Mouse (Mus musculus): ENCODE data around the gene Unc13a. TPM values are rescaled to one million over a fixed set of nuclear protein-coding genes. Genes with fewer than 3 reads are reported as not detected.
"Not testable (repeated sequence)": the region's sequence is repeated elsewhere in the genome, so short reads cannot be mapped to it uniquely, and the experiment has no call there.

Gene Unc13a
- total RNA-seq, 1 experiment, result 3.0 TPM

DNA sequence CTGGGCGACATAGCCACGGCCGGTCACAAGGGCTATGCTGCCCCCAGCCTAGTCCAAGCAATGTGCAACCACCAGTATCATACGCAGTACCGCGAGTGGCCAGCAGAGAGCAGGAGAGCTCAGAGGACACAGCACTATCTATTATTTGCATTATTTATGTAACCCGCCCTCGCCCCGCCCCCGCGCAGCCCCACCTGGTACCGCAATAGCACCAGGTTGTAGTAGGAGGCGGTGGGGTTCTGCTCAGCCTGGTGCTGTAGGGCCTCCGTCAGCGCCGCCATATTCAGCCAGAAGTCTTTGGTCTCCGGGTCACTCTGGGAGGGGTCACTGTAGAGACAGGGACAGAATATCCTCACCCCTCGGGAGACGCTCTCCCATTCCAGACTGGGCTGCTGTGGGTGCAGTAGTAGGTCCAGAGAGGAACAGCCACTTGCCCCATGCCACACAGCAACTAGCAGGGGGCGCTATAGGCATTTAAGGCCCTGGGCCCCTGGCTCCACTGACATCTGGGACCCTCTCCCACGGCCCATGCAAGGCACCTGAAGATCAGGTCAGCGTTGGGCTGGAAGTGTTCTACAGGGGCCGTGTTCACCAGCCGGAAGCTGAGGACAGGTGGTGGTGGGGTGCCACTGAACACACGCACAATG, 38.4 kb upstream of the Unc13a start:
- Histone ChIP-seq H3K9ac (ENCODE audit: insufficient read depth, low read depth, low read length, poor library complexity, severe bottlenecking) (peak overlapping the region; percentile 29), H3K36me3 (ENCODE audit: control insufficient read depth, insufficient read depth, low read length, poor library complexity, severe bottlenecking) (peaks cover 2% of the 10 kb centered on the region; the same call in 1 of the 2 replicates), H3K4me3 (ENCODE audit: insufficient read depth in 1 of 2, low read depth in 1 of 2, low read length in 2 of 2, poor library complexity in 1 of 2, severe bottlenecking in 1 of 2) (peak overlapping the region; percentile 32 to 50; a peak in 2 of 4 replicates), H3K9me3 (ENCODE audit: control insufficient read depth, insufficient read depth, low read depth, low read length) (no peaks in the 10 kb centered on the region), H3K27ac (ENCODE audit: insufficient read depth, low read depth, low read length, poor library complexity, severe bottlenecking) (no peak overlapping the region; the same call in 1 of the 2 replicates), H3K4me1 (ENCODE audit: control insufficient read depth in 2 of 2, insufficient read depth in 2 of 2, low read length in 2 of 2, poor library complexity in 1 of 2) (peaks cover 4 to 13% of the 10 kb centered on the region in 2 experiments; a peak in 2 of 4 replicates)
- peak; percentile 86 for DNase-seq (ENCODE audit: low read depth, low spot score)
- TF ChIP-seq MAFK (IDR thresholded peaks at IDR 0.05; ENCODE audit: insufficient read depth, low read depth, low read length) (no peak), ZC3H11A (IDR thresholded peaks at IDR 0.05; ENCODE audit: borderline replicate concordance, low read depth, low read length) (peak; percentile 60; the same call in 1 of the 2 replicates)
- in situ Hi-C loops (cut with MboI; ENCODE audit: low sequenced_read_pairs in 2 of 2, unreplicated experiment in 2 of 2), result no loop called here

- in situ Hi-C loops (cut with MboI; ENCODE audit: low sequenced_read_pairs in 2 of 2, unreplicated experiment in 2 of 2), result no loop called here
- TF ChIP-seq ZNF384 (IDR thresholded peaks at IDR 0.05; ENCODE audit: low read depth, low read length) (no peak), MAFK (IDR thresholded peaks at IDR 0.05; ENCODE audit: insufficient read depth, low read depth, low read length) (no peak), HCFC1 (IDR thresholded peaks at IDR 0.05; ENCODE audit: borderline replicate concordance, insufficient read depth, low read length) (no peak), ZC3H11A (IDR thresholded peaks at IDR 0.05; ENCODE audit: borderline replicate concordance, low read depth, low read length) (no peak), CHD2 (IDR thresholded peaks at IDR 0.05; ENCODE audit: low read depth, low read length) (no peak)
- Histone ChIP-seq H3K4me1 (ENCODE audit: control insufficient read depth in 2 of 2, insufficient read depth in 2 of 2, low read length in 2 of 2, poor library complexity in 1 of 2) (peaks cover 4 to 12% of the 10 kb centered on the region in 2 experiments; a peak in 2 of 4 replicates), H3K9ac (ENCODE audit: insufficient read depth, low read depth, low read length, poor library complexity, severe bottlenecking) (peak overlapping the region; percentile 5; the same call in 1 of the 2 replicates), H3K36me3 (ENCODE audit: control insufficient read depth, insufficient read depth, low read length, poor library complexity, severe bottlenecking) (peaks cover 2% of the 10 kb centered on the region; the same call in 1 of the 2 replicates), H3K9me3 (ENCODE audit: control insufficient read depth, insufficient read depth, low read depth, low read length) (no peaks in the 10 kb centered on the region), H3K27ac (ENCODE audit: insufficient read depth, low read depth, low read length, poor library complexity, severe bottlenecking) (no peak overlapping the region), H3K4me3 (ENCODE audit: insufficient read depth in 1 of 2, low read depth in 1 of 2, low read length in 2 of 2, poor library complexity in 1 of 2, severe bottlenecking in 1 of 2) (peak overlapping the region; percentile 32 to 50; a peak in 3 of 4 replicates)
- DNase-seq (ENCODE audit: low read depth, low spot score), result no peak
Observed at GRCm38 (mm10) chr8:71709134-71709799, 37.7 kb upstream of the Unc13a start.

DNA sequence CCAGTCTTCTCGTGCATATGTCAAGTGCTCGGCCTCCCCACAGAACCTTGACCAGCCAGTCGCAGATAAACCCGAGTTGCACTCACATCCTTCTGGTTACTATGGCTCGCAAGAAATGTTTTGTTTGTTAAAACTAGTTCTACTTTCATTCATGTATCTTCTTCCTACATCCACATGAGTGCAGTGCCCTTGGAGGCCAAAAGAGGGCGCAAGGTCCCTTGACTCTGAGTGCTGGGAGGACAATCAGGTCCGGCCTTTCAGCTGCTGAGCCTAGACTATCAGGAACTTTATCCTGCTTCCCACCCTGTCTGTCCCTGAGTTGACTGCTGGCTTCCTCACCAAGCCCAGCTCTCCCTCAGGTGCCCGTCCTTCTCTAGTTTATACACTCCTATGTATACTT, 36.3 kb upstream of the Unc13a start:
- no peak overlapping the region for H3K9ac ChIP-seq (ENCODE audit: insufficient read depth, low read depth, low read length, poor library complexity, severe bottlenecking)
- H3K9me3 ChIP-seq (ENCODE audit: control insufficient read depth, insufficient read depth, low read depth, low read length), result no peaks in the 10 kb centered on the region
- no peak overlapping the region for H3K4me3 ChIP-seq (ENCODE audit: insufficient read depth in 1 of 2, low read depth in 1 of 2, low read length in 2 of 2, poor library complexity in 1 of 2, severe bottlenecking in 1 of 2)
- H3K4me1 ChIP-seq (ENCODE audit: control insufficient read depth in 2 of 2, insufficient read depth in 2 of 2, low read length in 2 of 2, poor library complexity in 1 of 2), result peaks cover 4 to 12% of the 10 kb centered on the region in 2 experiments; a peak in 2 of 4 replicates
- TF ChIP-seq HCFC1 (IDR thresholded peaks at IDR 0.05; ENCODE audit: borderline replicate concordance, insufficient read depth, low read length), result no peak
- peak; percentile 75; the same call in 1 of the 2 replicates for TF ChIP-seq ZC3H11A (IDR thresholded peaks at IDR 0.05; ENCODE audit: borderline replicate concordance, low read depth, low read length)
- H3K27ac ChIP-seq (ENCODE audit: insufficient read depth, low read depth, low read length, poor library complexity, severe bottlenecking), result no peak overlapping the region
- peak; percentile 74 for DNase-seq (ENCODE audit: low read depth, low spot score)
- peaks cover 2% of the 10 kb centered on the region; the same call in 1 of the 2 replicates for H3K36me3 ChIP-seq (ENCODE audit: control insufficient read depth, insufficient read depth, low read length, poor library complexity, severe bottlenecking)
- in situ Hi-C loops (cut with MboI; ENCODE audit: low sequenced_read_pairs in 2 of 2, unreplicated experiment in 2 of 2), result no loop called here

DNA sequence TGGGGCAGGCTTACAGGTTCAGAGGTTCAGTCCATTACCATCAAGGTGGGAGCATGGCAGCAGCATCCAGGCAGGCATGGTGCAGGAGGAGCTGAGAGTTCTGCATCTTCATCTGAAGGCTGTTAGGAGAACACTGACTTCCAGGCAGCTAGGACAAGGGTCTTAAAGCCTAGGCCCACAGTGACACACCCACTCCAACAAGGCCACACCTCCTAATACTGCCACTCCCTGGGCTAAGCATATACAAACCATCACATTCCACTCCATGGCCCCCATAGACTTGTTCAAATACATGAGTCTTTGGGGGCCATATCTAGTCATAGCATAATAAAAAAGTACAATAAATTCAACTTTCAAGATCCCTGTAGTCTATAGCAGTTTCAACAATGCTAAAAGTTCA, 31.8 kb upstream of the Unc13a start:
- H3K4me3 ChIP-seq (ENCODE audit: insufficient read depth in 1 of 2, low read depth in 1 of 2, low read length in 2 of 2, poor library complexity in 1 of 2, severe bottlenecking in 1 of 2); H3K9me3 ChIP-seq (ENCODE audit: control insufficient read depth, insufficient read depth, low read depth, low read length); in situ Hi-C loops (cut with MboI; ENCODE audit: low sequenced_read_pairs in 2 of 2, unreplicated experiment in 2 of 2); H3K9ac ChIP-seq (ENCODE audit: insufficient read depth, low read depth, low read length, poor library complexity, severe bottlenecking); H3K36me3 ChIP-seq (ENCODE audit: control insufficient read depth, insufficient read depth, low read length, poor library complexity, severe bottlenecking); H3K27ac ChIP-seq (ENCODE audit: insufficient read depth, low read depth, low read length, poor library complexity, severe bottlenecking); DNase-seq (ENCODE audit: low read depth, low spot score): not testable (repeated sequence)
- H3K4me1 ChIP-seq (ENCODE audit: control insufficient read depth in 2 of 2, insufficient read depth in 2 of 2, low read length in 2 of 2, poor library complexity in 1 of 2), result peaks cover 4 to 18% of the 10 kb centered on the region in 2 experiments

DNA sequence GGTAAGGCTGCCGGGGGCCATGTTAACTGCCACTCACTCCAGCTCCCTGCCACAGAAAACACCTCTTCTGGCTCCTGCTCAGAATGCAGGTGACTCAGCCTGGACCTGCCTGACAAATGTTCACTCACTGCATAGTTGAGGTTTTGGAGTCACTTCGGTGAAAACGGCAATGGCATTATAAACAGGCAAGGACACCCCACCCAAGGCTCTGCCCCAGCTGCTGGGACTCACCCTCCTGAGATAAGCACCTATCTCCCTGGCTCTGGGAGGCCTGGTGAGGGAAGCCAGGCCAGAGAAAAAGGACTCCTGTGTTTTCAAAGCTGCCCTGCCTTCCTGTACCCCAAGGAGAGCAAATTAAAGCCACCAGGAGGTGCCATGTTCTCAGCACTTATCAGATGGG, 31.4 kb upstream of the Unc13a start:
- no peak overlapping the region for H3K4me3 ChIP-seq (ENCODE audit: insufficient read depth in 1 of 2, low read depth in 1 of 2, low read length in 2 of 2, poor library complexity in 1 of 2, severe bottlenecking in 1 of 2)
- H3K27ac ChIP-seq (ENCODE audit: insufficient read depth, low read depth, low read length, poor library complexity, severe bottlenecking), result no peak overlapping the region
- in situ Hi-C loops (cut with MboI; ENCODE audit: low sequenced_read_pairs in 2 of 2, unreplicated experiment in 2 of 2), result no loop called here

More for the DNA sequence above, 31.4 kb upstream of the Unc13a start:
- no peak for DNase-seq (ENCODE audit: low read depth, low spot score)
- no peak for TF ChIP-seq ZC3H11A (IDR thresholded peaks at IDR 0.05; ENCODE audit: borderline replicate concordance, low read depth, low read length)
- no peak for TF ChIP-seq MAFK (IDR thresholded peaks at IDR 0.05; ENCODE audit: insufficient read depth, low read depth, low read length)
- no peak for TF ChIP-seq CHD2 (IDR thresholded peaks at IDR 0.05; ENCODE audit: low read depth, low read length)
- no peak for TF ChIP-seq ZNF384 (IDR thresholded peaks at IDR 0.05; ENCODE audit: low read depth, low read length)
- no peak for TF ChIP-seq HCFC1 (IDR thresholded peaks at IDR 0.05; ENCODE audit: borderline replicate concordance, insufficient read depth, low read length)
- Histone ChIP-seq H3K9me3 (ENCODE audit: control insufficient read depth, insufficient read depth, low read depth, low read length) (no peaks in the 10 kb centered on the region), H3K9ac (ENCODE audit: insufficient read depth, low read depth, low read length, poor library complexity, severe bottlenecking) (no peak overlapping the region), H3K4me1 (ENCODE audit: control insufficient read depth in 2 of 2, insufficient read depth in 2 of 2, low read length in 2 of 2, poor library complexity in 1 of 2) (peaks cover 2 to 18% of the 10 kb centered on the region in 2 experiments), H3K36me3 (ENCODE audit: control insufficient read depth, insufficient read depth, low read length, poor library complexity, severe bottlenecking) (no peaks in the 10 kb centered on the region)
